Mouse (Mus musculus): ENCODE measurements around the gene Gucy2c.

DNA sequence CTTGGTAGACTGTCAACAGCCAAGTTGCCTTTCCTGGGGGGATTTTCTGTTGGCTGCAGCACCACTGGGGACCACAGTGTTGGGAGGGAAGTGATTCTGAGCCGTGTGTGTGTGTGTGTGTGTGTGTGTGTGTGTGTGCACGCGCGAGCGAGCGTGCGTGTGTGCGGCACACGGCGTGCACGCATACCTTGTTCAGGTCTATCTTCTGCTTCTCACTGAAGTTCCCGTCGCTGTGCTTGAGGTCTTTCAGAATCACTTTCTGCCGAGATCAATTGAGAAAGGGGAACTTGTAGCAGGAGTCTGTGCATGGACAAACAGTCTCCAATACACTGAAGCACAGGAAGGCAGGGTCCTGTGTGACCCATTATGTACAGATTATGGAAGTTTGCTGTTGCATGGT lies 53.4 kb downstream of the Gucy2c start:
- no peak for TF ChIP-seq GATA1 (IDR thresholded peaks at IDR 0.05; ENCODE audit: borderline replicate concordance, low read length)
- TF ChIP-seq FLI1 (IDR thresholded peaks at IDR 0.05; ENCODE audit: low read length): no peak

Measured in megakaryocyte, embryonic 14.5 days (primary cell).